Mouse (Mus musculus): Measurements from ENCODE around the gene Derl3.

- TF ChIP-seq GATA1 (IDR thresholded peaks at IDR 0.05; ENCODE audit: borderline replicate concordance, low read length), result no peak
- no peak for TF ChIP-seq CTCF (IDR thresholded peaks at IDR 0.05; ENCODE audit: low read depth, low read length)
- no peak for TF ChIP-seq TAL1 (conservative IDR thresholded peaks at IDR 0.05; ENCODE audit: low read depth, low read length)
- TF ChIP-seq POLR2AphosphoS5 (IDR thresholded peaks at IDR 0.05; ENCODE audit: insufficient replicate concordance, low read depth, low read length), result no peak
These were observed 37.7 kb upstream of the Derl3 start for GRCm38 (mm10) chr10:75855416-75855981.
